Mouse (Mus musculus) left cerebral cortex, postnatal 25 days (tissue): ENCODE measurements at regions not wholly inside any gene's neighbourhood (a gene's known extent, or its start where the extent isn't known, plus 50 kb on each side); places are given as distances from the start of the nearest gene placed in this dataset.

ENCODE experiments used
- DNase-seq, 2 experiments: peaks; one replicate each; pipeline ENCODE4 v3.0.0; 2022; ENCODE audit warnings: low spot score in 2 of 2, mixed read lengths in 1 of 2
- intact Hi-C: fragments of 180-260 bp; cut with DNase I; formaldehyde crosslinking; loops from one replicate; pipeline ENCODE4 v1.15.1; 2025

DNA sequence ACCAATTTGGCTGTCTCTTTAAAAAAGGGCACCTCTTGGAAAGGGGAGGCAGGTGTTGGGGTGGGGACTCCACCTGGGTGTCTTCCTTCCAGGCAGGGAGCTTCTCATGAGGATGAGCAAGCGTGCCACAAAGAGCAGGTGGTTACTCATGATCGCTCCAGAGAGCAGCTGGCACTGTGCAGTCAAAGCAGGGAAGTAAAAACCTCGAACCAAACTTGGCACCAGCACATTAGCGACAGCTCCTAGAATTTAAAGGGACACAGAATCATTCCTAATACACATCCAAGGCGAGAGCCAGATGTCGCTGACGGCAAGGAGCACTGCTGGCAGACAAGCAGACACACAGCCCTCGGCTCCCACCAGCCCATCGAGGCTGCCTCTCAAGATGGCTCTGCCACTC, 70.4 kb downstream of the Irx5 start:
- intact Hi-C loops, result no loop called here
- peak; percentile 41 to 55 for DNase-seq

DNA sequence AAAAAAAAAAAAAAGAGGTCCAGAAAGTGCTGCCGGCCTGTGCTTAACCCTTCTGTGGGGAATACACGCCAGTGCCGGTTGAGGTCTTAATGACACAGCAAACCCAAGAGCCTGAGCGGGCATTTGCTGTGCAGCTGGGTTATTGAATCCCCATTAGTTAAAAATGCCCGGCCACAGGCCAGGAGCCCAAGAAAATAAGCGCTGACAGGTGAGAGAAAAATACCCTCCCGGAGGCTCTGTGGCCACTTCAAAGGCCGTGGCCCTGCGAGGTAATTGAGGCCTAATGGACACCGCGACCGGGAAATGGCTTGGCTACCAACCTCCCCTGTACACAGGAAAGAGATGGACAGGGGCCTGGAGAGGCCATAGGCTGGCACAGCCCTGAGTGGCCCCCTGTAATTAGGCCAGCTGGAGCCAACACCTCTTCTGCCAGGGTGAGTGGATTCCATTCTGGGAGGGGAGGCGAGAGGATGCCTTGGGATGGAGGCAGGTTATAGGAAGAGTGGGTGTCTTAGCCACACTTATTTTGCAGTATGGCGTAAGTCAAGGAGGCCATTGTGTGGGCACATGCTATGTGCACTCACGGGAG, 79.7 kb downstream of the Irx5 start:
- DNase-seq, result no peak
- intact Hi-C loops, result no loop called here

DNA sequence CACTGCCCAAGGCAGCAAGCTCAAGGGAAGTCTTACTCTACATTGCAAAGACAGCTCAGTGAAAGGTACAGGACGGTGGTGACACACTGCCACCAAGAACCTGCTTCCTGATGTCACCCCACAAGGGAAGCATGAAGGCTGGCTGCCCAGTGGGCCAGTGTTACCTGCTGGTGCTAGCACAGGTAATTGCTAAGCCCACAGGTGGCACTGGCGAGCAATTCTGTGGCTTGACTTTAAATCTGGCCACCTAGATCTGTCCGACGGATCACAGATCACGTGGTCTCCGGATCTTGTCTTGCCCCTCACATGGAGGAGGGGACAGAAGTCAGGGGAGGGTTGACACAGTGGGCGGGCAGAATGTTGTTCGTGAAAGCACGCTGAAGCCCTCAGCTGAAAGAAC, 80.9 kb downstream of the Irx5 start:
- no peak for DNase-seq
- intact Hi-C loops, result no loop called here

DNA sequence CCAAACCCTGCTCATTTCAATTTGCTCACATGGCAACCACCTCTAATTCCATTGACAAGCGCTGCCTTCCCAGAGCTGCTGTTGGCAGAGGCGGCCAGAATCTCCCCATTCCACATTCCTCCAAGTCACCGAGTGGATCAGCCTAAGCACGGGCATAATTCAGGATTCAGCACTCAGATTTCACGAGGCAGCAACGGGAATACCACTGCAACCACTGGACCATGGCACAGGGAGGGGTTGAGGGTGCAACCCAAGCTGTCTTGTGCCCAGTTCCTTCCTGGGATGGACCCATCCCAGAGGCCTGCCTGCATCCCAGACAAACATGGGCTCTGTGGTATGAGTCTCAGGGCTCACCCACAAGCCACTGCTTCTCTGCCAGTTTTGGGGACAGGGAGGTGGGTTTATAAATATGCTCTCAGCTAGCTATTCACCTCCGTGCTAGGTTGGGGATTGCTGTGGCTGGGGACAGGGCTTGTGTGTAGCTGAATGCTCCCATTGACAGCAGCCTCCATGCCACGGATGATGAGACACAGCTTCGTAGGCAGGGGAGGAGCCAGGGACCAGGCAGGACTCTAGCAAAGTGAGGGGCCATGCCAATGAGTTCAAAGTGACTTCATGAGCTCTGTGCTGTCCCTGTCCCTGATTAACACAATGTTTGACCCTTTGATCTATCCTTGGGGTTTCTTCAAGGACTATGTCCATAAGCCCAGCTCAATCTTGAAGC, 82.5 kb downstream of the Irx5 start:
- intact Hi-C loops, result no loop called here
- DNase-seq, result peak in 1 of 2 experiments; percentile 6

DNA sequence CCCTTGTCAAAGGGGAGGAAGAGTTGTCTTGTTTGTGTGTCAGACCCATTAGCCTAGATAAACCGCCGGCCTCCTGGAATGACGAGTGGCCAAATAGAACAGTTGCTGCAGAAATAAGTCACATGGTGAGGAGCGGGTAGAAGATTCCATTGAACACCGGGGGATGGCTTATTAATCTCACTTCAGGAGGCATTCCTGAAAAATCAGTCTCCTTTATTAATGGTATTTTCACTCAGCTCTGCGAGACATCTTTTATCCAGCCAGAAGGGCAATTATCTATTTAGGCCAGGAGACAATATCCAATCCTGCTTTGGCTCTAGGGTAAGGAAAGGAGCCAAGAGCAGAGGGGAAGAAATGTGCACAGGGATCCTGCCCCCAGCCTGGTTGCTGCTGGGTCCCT, 84.7 kb downstream of the Irx5 start:
- DNase-seq, result no peak
- intact Hi-C loops, result no loop called here

DNA sequence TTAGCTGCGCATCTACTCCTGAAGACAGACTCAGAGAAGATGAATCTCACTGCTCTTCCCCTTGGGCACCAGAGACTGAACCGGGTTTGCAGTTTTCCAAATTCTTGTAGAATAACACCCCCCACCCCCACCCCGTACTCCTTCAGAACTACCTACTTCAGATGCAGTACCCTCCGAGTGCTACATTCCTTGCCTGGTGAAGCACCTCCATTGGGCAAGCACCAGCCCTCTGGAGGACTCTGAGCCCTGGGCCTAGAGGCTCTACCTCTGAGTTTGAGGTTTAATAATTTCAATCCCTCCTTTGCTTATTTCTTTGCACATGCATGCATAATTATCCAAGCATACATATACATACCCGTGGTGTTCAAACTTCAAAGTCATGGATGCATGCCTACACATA, 101.9 kb downstream of the Irx5 start:
- no peak for DNase-seq
- intact Hi-C loops, result no loop called here

DNA sequence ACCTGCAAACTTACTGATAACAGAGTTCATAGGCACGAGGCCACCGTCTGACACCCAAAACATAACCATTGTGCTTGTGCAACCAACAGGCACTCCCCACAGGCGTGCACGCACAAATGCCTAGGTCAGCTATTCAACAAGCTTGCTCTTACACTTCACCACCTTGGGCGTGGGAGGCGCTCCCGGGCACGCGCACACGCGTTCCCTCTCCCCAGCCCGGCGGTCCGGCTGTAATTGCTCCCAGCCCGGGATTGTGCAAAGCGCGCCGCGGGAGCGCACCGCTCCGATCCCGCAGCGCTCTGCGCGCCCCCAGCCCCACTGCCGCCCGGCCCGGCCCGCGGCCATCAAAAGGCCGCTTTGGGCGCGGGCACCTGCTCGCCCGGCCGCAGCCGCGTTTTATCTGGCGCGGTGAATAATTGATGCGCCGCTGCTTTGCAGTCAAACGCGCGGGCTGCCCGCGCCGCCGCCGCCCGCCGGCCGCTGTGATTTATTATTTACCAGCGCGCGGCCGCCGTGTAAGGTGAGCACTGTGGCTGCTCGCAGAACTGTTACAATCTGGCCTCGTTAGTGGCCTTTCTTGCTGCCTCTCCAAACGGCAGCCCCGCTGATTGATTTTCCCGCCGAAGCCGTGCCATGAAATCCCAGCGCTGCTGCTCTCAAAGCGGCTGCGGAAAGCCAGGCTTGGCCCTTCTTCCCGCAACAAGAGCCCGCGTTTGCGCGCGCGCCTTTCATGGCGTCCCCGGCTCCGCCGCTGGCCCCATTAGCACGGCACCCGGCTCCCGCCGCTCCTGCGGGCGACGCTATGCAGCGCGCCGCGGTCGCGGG, 102.9 kb downstream of the Irx5 start:
- intact Hi-C loops, result no loop called here
- peak; percentile 11 to 40 for DNase-seq

DNA sequence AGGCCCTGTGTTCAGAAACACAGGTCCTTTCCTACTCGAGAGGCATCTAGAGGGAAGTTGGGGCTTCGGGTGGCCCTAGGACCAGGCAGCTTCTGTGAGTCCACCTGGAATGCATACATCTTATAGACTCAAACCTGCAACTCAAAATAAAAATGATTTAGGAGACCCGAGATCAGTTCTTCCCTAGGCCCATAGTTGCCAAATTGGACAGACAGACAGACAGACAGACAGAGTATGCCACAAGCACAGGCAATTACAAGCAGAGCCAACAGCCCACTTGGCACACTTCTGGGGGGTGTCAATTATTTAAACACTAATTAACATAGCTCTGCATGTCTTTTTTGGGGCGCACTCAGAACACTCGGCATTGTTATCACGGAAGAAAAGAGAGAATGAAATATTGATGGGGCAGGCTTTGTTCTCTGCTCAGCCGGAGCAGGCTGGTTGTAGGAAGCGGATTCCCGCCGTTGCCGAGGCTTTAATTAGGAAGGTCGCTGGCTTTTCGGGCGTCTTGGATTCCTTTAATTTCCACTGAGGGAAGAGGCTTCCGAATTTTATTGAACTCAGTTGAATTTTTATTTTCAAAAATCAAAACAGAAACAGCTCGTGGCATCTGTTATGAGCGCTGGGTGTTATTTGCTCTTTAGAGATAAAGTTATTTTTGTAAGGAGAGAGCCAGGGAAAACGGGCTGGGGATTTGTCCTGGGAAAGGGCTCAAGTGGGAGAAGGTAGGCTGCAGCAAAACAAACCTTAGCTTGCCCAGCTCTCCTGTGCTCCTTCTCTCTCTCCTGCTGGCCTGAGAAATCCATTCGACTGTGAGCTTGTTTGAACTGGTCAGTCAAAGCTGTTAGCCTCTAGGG, 111.9 kb downstream of the Irx5 start:
- DNase-seq, result no peak

DNA sequence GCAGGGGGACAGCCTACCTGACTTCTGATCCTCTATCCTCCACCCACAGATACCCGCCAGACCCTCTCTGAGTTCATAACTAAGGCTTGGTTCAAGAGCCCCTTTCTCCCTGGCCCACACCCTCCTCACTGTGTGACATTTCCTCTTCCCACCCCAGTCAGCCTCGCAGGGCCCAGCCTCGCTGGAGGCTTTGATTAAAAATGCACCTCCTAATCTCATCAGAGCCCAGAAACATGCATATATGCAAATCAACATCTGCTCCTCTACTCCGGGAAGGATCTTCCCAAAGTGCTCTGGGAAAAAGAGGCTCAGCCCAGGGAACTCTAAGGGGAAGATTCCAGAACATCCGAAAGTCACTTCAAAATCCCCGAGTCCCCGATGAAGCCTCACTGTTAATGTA, 114.8 kb downstream of the Irx5 start:
- peak in 1 of 2 experiments; percentile 14 for DNase-seq
- intact Hi-C loops, result no loop called here

More for the DNA sequence above, 111.9 kb downstream of the Irx5 start:
- intact Hi-C loops, result no loop called here

DNA sequence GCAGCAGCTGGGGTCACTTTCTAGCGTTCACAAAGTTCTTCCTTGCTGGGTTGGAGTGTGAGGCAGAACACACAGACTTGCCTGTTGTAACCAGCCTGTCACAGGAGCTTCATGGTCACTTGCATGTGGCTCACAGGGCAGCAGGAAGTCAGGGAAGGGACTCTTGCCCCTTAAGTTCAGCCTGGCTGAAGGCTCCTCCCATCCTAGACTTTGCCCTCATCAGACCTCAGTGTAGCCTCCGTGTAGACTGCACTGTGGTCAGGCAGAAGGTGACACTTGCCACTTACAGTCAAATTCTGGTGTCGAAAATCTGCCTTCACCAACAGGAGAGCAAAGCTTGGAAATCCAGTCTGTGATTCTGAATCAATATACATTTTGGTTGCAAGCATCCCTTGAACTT, 115.4 kb downstream of the Irx5 start:
- intact Hi-C loops, result no loop called here
- DNase-seq, result no peak

DNA sequence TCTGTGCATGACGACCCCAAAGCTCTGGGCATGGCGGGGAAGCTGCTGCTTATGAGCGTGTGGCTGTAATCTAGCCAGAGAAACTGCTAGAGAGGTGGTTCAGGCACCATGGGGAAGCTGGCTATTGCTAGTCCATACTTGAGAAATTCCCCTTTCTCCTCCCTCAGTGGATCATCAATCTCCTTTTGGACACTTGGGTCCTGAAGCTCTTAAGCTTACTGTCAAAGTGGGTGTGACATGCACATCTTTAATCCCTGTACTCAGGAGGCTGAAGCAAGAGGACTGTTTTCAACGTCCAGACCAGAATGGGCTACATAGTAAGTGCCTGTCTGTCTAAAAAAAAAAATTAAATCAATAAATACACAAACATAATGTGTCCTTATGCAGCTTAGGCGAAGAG, 125.0 kb downstream of the Irx5 start:
- intact Hi-C loops, result no loop called here
- no peak for DNase-seq

DNA sequence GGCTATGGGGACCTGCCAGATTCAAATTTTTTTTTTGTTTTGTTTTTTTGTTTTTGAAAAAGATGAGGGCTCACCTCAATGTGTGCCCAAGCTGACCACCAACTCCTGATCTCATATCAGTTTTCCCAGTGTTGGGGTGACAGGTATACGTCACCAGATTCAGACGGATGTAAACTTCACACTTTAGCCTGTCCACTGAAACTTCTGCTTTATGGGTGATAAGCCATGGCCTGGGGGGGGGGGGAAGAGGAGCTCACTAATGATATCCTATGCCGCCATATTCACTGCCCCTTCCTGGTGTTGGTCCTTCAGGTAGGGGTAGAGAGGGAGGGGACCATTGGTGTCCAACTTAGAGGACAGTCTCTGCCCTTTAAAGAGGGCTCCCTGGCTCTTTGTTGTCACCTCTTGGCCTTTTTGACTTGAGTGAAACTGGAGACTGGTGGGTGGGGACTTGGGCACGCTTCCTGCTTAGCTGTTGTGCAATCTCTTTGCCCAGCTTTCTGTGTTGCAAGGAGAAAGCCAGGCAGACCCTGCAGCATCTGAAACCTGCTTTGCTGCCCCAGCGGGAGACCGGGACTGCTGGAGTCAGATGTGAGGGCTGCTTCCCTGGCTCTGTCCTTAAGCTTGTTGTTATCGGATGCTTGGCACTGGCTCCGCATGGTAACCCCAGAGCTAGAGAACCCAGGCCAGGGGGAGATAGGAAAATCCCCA, 125.8 kb downstream of the Irx5 start:
- DNase-seq, result no peak
- intact Hi-C loops, result no loop called here

DNA sequence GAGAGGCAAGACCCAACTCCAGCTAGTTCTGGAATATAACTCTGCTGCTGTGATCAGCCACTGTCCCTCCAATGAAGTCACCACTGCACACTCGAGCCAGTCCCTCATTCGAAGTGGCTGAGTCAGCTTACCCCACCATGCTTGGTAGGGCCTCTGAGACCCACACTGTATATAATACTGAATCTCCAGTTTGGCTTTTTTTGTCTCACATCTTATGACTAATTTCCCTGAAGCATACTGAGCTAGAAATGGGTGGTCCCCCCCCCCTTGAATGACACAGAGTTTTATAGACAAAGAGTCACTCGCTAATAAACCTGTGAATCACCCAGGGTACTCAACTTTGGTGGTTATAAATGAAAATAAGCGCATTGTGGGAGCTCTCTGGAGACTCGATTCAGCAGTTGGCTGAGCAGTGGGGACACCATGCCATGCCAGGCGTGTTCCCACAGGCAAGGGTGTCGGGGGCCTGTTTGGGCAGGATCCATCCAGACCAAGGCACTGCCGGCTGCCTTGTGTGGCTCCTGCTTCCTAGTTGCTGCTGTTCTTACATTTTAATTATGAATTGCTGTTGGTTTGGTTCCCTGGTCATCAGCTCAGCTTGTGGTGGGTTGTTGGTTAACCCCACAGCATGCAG, 131.2 kb downstream of the Irx5 start:
- DNase-seq, result no peak
- intact Hi-C loops, result no loop called here

DNA sequence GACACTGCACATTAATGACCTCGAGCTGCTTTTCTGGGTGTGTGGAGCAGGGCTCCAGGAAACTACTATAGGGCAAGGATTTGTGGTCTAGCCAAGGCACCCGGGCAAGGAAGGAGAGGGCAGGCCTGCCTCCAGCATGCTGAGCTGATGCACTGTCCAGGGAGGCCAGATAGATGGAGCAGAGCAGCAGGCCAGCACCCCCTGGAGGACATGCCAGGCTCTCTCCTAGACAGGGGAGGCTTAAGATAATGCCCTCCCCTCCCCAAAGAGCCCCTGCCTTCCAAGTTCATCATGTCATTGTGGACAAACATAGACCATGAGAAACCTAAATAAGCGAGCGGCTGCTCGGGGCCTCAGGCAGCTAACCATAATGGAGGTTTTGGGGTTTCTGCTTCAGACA, 134.1 kb downstream of the Irx5 start:
- DNase-seq, result no peak
- intact Hi-C loops, result no loop called here

DNA sequence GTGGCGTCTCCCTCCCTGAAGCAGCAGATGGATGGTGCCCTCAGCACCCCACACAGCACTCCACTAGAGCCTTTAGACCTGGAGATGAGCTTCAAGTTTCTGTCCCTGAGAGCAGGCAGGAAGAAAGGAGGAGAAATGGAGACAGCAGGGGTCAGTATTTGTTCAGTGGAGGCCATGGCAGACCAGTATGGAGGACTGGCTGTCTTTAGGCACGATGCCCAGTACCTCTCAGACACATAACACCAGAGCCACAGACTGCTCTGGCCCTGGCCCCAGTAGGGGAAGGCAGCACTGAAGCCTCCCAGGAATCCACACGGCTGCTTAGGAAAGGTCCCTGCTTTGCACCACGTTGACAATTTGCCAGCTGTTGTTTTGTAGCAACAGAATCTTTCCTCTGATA, 136.0 kb downstream of the Irx5 start:
- intact Hi-C loops, result no loop called here
- DNase-seq, result no peak

DNA sequence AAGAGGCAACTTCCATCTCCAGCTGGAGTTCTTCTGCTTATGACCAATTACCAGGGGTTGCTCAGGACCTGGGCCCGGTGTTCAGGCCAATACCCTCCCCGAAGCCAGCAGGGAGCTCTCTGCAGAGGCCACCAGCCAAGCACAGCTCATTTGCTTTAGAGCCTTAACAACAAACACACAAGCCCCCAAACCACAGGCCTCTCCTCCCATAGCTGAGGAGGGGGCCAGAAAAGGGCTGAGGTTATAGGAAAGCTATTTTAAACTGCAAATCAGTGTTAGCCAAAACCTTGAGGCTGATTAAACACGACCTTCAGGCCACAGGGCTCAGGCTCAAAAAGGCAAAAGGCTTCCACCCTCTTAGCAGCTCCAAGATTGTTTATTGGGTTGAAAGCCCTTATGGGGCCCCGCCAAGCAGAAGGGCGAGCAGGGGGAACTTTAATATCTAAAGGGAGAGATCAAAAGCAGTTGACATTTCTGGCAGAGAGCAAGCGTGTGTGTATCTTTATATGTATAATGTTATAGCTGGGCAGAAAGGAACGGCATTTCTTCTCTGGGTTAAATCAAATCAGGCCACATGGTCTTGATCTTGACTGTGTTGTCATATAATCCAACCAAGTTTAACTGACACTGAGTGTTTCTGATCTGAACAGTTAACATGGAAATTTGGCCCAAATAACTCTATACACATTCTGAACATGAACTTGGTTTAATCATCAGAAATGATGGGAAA, 148.3 kb downstream of the Irx5 start:
- DNase-seq, result no peak
- intact Hi-C loops, result no loop called here

DNA sequence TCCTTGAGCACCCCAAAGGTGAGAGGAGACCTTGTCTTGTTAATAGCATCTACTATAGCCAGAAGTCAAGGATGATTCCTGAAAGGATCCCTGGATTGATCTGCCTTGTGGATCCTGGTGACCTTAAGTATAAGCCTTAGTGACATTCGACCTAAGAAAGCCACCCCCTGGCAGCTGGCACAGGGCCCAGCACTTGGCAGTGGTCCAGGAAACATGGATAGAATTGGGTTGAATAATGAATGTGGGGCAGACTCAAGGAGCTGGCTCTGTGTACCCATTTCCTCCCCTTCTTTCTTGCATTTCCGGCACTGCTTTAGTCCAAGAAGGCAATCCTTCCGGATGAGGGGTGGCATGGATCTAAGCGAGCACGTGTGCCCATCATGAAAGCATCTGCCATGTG, 149.0 kb downstream of the Irx5 start:
- DNase-seq, result no peak

DNA sequence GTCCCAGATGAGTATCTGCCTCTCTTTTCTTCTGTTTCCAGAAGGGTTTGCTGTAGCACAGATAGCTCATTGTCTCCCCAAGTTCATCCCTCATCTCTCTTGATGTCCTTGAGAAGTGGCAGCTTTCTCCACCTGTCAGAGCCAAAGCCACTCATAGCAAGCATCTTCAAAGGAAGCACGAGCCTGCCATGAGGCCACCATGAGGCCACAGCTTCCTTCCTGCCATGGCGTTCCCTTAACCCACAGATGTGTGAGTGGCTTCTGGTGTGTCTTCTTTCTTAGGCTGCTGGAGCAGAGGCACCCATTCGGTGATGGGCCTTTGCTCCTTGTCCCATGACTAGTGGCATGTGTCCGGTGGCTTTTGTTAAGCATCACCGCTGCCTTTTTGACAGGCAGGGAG, 149.5 kb downstream of the Irx5 start:
- DNase-seq, result no peak
- intact Hi-C loops, result no loop called here

More for the DNA sequence above, 149.0 kb downstream of the Irx5 start:
- intact Hi-C loops, result no loop called here
